Mouse (Mus musculus): ENCODE measurements at regions not wholly inside any gene's neighbourhood (a gene's known extent, or its start where the extent isn't known, plus 50 kb on each side); places are given as distances from the start of the nearest gene placed in this dataset.

DNA sequence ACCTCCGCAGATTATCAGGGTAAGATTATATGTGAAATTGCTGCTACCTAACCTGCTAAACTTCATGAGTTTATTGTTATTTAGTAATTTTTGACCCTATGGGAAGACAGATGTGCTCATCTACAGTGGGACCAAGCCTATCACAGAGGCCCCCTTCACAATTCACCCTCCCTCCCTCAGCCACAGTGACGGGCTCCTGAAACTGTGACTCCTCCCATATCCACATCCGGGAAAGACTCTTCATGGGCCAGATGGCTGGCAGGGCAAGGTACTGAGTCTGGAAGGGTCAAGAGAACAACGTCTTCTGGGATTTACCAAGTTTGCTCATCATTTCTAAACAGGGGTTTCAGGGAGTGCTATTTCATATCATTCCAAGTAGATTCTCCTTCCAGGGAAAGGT, 84.1 kb upstream of the Irs2 start:
- no peaks in the 10 kb centered on the region for H3K4me1 ChIP-seq (ENCODE audit: control insufficient read depth, insufficient read depth, low read length)
- H3K36me3 ChIP-seq (ENCODE audit: control insufficient read depth, insufficient read depth, low read length) = no peaks in the 10 kb centered on the region
- no peak overlapping the region for H3K27ac ChIP-seq (ENCODE audit: control insufficient read depth, insufficient read depth, low read depth, low read length)
- H3K27me3 ChIP-seq (ENCODE audit: control insufficient read depth, insufficient read depth, low read length) = no peaks in the 10 kb centered on the region
- TF ChIP-seq CTCF (IDR thresholded peaks at IDR 0.05; ENCODE audit: control insufficient read depth, insufficient read depth, insufficient replicate concordance, low read depth, low read length) = no peak
- no peak for TF ChIP-seq POLR2A (IDR thresholded peaks at IDR 0.05; ENCODE audit: control insufficient read depth, low read depth, low read length)
- no peak overlapping the region for H3K4me3 ChIP-seq (ENCODE audit: control insufficient read depth, low read depth, low read length)

DNA sequence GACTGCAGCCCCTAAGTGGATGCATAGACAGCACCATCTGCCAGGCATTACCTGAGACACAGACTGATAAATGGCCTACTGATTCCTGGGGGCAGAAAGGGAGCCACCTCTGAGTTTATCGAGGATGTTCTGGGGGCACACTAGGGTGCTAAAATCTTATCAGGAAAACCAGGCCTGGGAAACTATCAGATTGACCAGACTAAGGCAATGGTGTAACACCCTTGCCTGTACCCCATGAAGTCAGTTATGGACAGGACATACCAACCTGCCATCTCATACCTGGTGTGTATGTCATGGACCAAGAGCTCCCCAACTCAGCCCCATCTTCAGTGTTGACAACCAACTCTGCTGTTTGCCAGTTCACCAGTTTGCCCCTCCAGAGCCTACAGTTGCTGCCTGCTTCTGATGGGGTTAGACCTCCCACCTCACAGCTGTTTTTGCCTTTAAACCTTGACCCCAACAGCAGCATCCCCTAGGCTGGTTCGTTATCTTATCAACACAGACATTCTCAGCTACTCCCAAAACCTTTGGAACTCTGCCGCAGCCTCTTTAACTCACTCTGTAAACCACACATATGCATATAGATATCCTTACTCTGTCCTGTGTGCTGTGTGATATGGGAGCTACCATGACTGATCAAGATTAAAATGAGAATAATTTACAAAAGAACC, 83.6 kb upstream of the Irs2 start:
- TF ChIP-seq CTCF (IDR thresholded peaks at IDR 0.05; ENCODE audit: control insufficient read depth, insufficient read depth, insufficient replicate concordance, low read depth, low read length) (no peak), POLR2A (IDR thresholded peaks at IDR 0.05; ENCODE audit: control insufficient read depth, low read depth, low read length) (no peak)
- Histone ChIP-seq H3K27me3 (ENCODE audit: control insufficient read depth, insufficient read depth, low read length) (no peaks in the 10 kb centered on the region), H3K4me3 (ENCODE audit: control insufficient read depth, low read depth, low read length) (no peak overlapping the region), H3K36me3 (ENCODE audit: control insufficient read depth, insufficient read depth, low read length) (no peaks in the 10 kb centered on the region), H3K4me1 (ENCODE audit: control insufficient read depth, insufficient read depth, low read length) (no peaks in the 10 kb centered on the region), H3K27ac (ENCODE audit: control insufficient read depth, insufficient read depth, low read depth, low read length) (no peak overlapping the region)

DNA sequence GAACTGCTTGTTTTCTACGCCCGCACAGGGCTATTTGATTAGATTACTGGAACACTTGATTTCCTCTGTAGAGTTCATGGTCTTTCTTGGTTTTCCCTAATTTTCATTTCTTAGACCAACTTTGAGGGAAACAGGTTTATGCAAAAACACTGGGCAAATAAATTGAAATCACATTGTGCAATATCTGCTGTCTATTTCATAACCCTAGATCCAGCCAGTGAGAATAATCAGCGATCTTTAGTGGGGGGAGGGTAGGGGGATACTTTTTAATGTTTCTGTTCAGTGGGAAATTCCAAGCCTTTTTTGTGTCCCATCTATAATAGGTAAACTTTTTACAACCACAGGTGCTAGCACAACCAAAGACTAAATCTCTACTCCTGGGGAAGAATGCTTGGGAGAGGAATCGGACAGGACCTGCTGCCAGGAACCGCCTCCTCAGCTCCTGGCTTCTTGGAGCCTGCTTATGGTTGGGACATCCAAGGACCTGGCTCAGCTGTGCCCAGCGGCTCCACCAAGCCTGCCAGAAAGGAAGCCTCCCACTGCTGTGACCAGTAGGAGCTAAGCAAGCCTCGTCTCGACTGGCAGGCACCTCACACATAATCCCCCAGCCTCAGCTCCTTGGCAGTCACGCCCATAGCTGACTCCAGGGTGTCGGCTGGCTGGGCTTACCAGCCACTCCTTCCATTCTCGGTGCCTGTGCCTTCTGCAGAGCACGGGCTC, 80.8 kb upstream of the Irs2 start:
- no peaks in the 10 kb centered on the region for H3K36me3 ChIP-seq (ENCODE audit: control insufficient read depth, insufficient read depth, low read length)
- no peaks in the 10 kb centered on the region for H3K4me1 ChIP-seq (ENCODE audit: control insufficient read depth, insufficient read depth, low read length)
- no peak overlapping the region for H3K4me3 ChIP-seq (ENCODE audit: control insufficient read depth, low read depth, low read length)
- no peak for TF ChIP-seq CTCF (IDR thresholded peaks at IDR 0.05; ENCODE audit: control insufficient read depth, insufficient read depth, insufficient replicate concordance, low read depth, low read length)
- H3K27ac ChIP-seq (ENCODE audit: control insufficient read depth, insufficient read depth, low read depth, low read length) = no peak overlapping the region
- no peaks in the 10 kb centered on the region for H3K27me3 ChIP-seq (ENCODE audit: control insufficient read depth, insufficient read depth, low read length)

DNA sequence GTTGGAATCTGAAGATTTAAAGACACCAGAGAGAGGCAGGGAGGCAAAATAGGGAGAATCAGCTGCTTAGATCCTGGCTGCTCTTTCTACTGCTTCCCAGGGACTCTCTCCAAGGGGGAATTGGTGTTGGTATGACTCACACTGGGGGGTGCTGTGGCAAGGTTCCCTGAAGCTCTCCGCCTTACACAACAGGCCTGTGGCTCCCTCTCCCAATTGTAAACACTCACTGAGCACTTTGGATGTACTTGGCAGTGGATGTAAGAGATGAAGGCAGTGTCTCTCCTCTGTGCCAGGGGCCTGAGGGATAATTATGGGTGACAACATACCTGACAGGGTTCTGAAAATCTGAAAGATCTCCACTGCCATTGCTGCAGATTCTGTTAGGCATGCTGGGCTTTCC, 77.0 kb upstream of the Irs2 start:
- Histone ChIP-seq H3K4me1 (ENCODE audit: control insufficient read depth, insufficient read depth, low read length) (no peaks in the 10 kb centered on the region), H3K27me3 (ENCODE audit: control insufficient read depth, insufficient read depth, low read length) (no peaks in the 10 kb centered on the region), H3K36me3 (ENCODE audit: control insufficient read depth, insufficient read depth, low read length) (no peaks in the 10 kb centered on the region), H3K27ac (ENCODE audit: control insufficient read depth, insufficient read depth, low read depth, low read length) (no peak overlapping the region), H3K4me3 (ENCODE audit: control insufficient read depth, low read depth, low read length) (no peak overlapping the region)
- TF ChIP-seq CTCF (IDR thresholded peaks at IDR 0.05; ENCODE audit: control insufficient read depth, insufficient read depth, insufficient replicate concordance, low read depth, low read length) = no peak
- TF ChIP-seq POLR2A (IDR thresholded peaks at IDR 0.05; ENCODE audit: control insufficient read depth, low read depth, low read length) = no peak

DNA sequence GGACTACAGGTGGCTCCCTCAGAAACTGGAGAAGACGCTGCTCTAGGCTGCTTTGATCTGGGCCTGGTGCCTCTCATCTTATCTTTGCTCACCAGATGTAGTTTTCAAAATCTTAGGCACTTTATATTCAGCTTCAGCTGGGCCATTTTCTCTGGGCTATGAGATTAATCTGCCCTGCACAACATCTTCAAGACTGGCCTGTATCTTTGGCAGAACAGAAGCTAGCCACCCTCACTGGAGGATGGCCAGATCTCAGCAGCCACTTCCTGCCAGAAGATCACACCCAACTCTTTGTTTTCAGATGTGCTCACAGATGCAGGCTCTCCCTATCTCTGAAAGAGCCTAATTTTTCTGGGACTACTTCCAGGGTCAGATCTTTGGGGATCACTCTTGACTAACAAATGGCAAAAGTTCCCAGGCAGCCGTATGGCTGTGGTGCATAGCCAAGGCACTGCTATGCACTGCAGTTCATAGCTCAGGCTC, 75.8 kb upstream of the Irs2 start:
- Histone ChIP-seq H3K36me3 (ENCODE audit: control insufficient read depth, insufficient read depth, low read length) (no peaks in the 10 kb centered on the region), H3K4me3 (ENCODE audit: control insufficient read depth, low read depth, low read length) (no peak overlapping the region), H3K4me1 (ENCODE audit: control insufficient read depth, insufficient read depth, low read length) (no peaks in the 10 kb centered on the region), H3K27me3 (ENCODE audit: control insufficient read depth, insufficient read depth, low read length) (no peaks in the 10 kb centered on the region), H3K27ac (ENCODE audit: control insufficient read depth, insufficient read depth, low read depth, low read length) (no peak overlapping the region)
- TF ChIP-seq POLR2A (IDR thresholded peaks at IDR 0.05; ENCODE audit: control insufficient read depth, low read depth, low read length) (no peak), CTCF (IDR thresholded peaks at IDR 0.05; ENCODE audit: control insufficient read depth, insufficient read depth, insufficient replicate concordance, low read depth, low read length) (no peak)

DNA sequence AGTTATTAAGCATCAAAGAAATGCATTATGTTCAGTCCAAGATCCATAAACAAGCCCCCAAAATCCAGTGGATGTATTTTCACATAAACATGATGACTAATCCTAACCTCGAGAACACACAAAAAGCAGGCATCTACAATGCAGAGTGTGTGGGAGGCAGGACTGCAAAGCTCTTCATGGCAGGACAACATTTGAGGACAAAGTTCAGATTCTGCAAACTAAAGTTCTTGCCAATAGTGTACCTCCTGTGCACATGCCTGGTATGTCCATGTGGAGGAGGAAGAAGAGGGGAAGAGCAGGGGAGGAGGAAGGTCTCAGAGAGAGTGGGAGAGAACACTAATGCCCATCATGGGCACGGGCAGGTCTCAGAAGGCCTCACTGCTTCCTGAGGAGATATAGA, 72.6 kb upstream of the Irs2 start:
- Histone ChIP-seq H3K36me3 (ENCODE audit: control insufficient read depth, insufficient read depth, low read length) (no peaks in the 10 kb centered on the region), H3K4me1 (ENCODE audit: control insufficient read depth, insufficient read depth, low read length) (no peaks in the 10 kb centered on the region), H3K27ac (ENCODE audit: control insufficient read depth, insufficient read depth, low read depth, low read length) (no peak overlapping the region), H3K27me3 (ENCODE audit: control insufficient read depth, insufficient read depth, low read length) (no peaks in the 10 kb centered on the region), H3K4me3 (ENCODE audit: control insufficient read depth, low read depth, low read length) (no peak overlapping the region)
- TF ChIP-seq POLR2A (IDR thresholded peaks at IDR 0.05; ENCODE audit: control insufficient read depth, low read depth, low read length) = no peak
- no peak for TF ChIP-seq CTCF (IDR thresholded peaks at IDR 0.05; ENCODE audit: control insufficient read depth, insufficient read depth, insufficient replicate concordance, low read depth, low read length)

DNA sequence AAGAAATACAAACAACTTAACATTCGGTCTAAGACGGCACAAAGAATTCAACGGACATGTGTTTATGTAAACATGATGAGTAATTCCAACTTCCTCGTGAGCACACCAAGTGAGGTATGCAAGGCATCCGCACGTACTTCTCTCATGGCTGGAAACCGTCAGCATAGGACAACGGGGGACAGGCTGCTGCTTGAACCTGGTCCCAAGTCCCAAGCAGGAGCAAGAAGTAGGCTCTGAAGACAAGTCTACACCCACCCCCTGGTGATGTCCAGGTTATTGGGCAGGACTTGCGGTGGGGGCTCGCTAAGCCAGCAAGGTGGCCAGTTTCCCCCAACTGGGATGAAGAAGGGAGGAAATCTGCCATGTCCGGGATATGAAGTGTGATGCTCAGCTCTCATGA, 71.5 kb upstream of the Irs2 start:
- TF ChIP-seq POLR2A (IDR thresholded peaks at IDR 0.05; ENCODE audit: control insufficient read depth, low read depth, low read length) = no peak
- no peak for TF ChIP-seq CTCF (IDR thresholded peaks at IDR 0.05; ENCODE audit: control insufficient read depth, insufficient read depth, insufficient replicate concordance, low read depth, low read length)
- Histone ChIP-seq H3K4me1 (ENCODE audit: control insufficient read depth, insufficient read depth, low read length) (no peaks in the 10 kb centered on the region), H3K4me3 (ENCODE audit: control insufficient read depth, low read depth, low read length) (no peak overlapping the region), H3K27ac (ENCODE audit: control insufficient read depth, insufficient read depth, low read depth, low read length) (no peak overlapping the region), H3K36me3 (ENCODE audit: control insufficient read depth, insufficient read depth, low read length) (no peaks in the 10 kb centered on the region), H3K27me3 (ENCODE audit: control insufficient read depth, insufficient read depth, low read length) (no peaks in the 10 kb centered on the region)
